Mouse (Mus musculus): ENCODE results near the gene Tm2d3.
A peak's percentile ranks its signal among the peaks of the same experiment; 100 is the strongest.

GRCm38 (mm10) chr7:65734024-65734423 is 43.1 kb downstream of the Tm2d3 start:
- peak; percentile 39 for TF ChIP-seq CTCF (IDR thresholded peaks at IDR 0.05)
- no peak for TF ChIP-seq POLR2A (IDR thresholded peaks at IDR 0.05; ENCODE audit: insufficient read depth, low read depth, low read length)
- no peak for TF ChIP-seq EP300 (IDR thresholded peaks at IDR 0.05; ENCODE audit: insufficient read depth, low read depth, low read length)

Data from heart, adult 2 months (tissue).